Mouse (Mus musculus) Patski (cell line): Measurements from ENCODE around the gene Rfx7. TPM values are rescaled to one million over a fixed set of nuclear protein-coding genes. Genes with fewer than 3 reads are reported as not detected.

Experiments used
- ATAC-seq: fragments of 100-300 bp; one replicate; pipeline ENCODE4 v1.8.0; 2021
- CTCF ChIA-PET: fragments of 350-600 bp; sonication (Branson Sonifier 250); formaldehyde crosslinking; loops from one replicate; lab custom pipeline; 2022; ENCODE audit warnings: inconsistent platforms; lab: Charles Lee
- POLR2A ChIA-PET: fragments of 350-600 bp; sonication (Branson Sonifier 250); formaldehyde crosslinking; loops from one replicate; lab custom pipeline; 2022; ENCODE audit warnings: antibody characterized with exemption, inconsistent platforms; lab: Charles Lee
- DNase-seq: peaks from one replicate; pipeline ENCODE4 v3.0.0-alpha.2; 2011; ENCODE audit warnings: low read depth, low spot score
- H3K27me3 ChIP-seq: fragments of 371-371 bp; one replicate; pipeline ENCODE4 v1.5.1; 2021
- CTCF ChIP-seq: fragments of 100-300 bp; IDR thresholded peaks from one replicate; pipeline ENCODE4 v1.5.1; 2021
- in situ Hi-C: fragments of 300-500 bp; cut with MboI; formaldehyde crosslinking; loops from 3 replicates; pipeline ENCODE4 v1.11.1; 2018; ENCODE audit warnings: low pct_unique_long_range_greater_than_20kb, mixed read lengths
- polyA plus RNA-seq: library from polyadenylated mRNA; unstranded; gene quantifications from one replicate; pipeline ENCODE4 v1.2.3, GENCODE M21; 2021

Gene Rfx7
- polyA plus RNA-seq, 1 experiment from 2014 or later, result 16.7 TPM

- DNase-seq, result no peak
- ChIA-PET POLR2A (interaction anchor here (0.6 to 1.6 kb wide), 2 partner anchors 8 to 178 kb away, joined by 5 to 7 read pairs; no protein-coding TSS in a partner anchor), CTCF (interaction anchor here (1.0 to 7.4 kb wide), 10 partner anchors 9 to 209 kb away, joined by 3 to 78 read pairs (median 4); partner anchors contain the start of gene Nedd4)
- in situ Hi-C loops, result loop anchor here (5.0 to 10.0 kb wide), 3 partner anchors 35 to 208 kb away; partner anchors contain the start of gene Rfx7
- ATAC-seq, result no peak
- H3K27me3 ChIP-seq, result no peaks in the 10 kb centered on the region
- TF ChIP-seq CTCF, result peak; percentile 98
Measured at GRCm38 (mm10) chr9:72672361-72672760, 140.3 kb downstream of the Rfx7 start.

Other genes with a start within 250 kb of the Rfx7 start
- 5.5 TPM for gene Mns1, start 94.2 kb upstream of the Rfx7 start, polyA plus RNA-seq
- 23.6 TPM for gene Tex9, start 40.0 kb upstream of the Rfx7 start, polyA plus RNA-seq
- 693 TPM for gene Nedd4, start 130.1 kb downstream of the Rfx7 start, polyA plus RNA-seq